Comparison of ENCODE assay signal across 13 mouse cellular contexts in genomic region chrX:73911588-73911987, GRCm38 (mm10). TPM values are rescaled to one million over a fixed set of nuclear protein-coding genes. Genes with fewer than 3 reads are reported as not detected.
DNase-seq lines count a peak whose midpoint lies in the region; ATAC-seq and TF ChIP-seq lines count a peak whose summit lies in the region.
"Had no signal": no experiment of that assay in that cellular context is flagged by ENCODE, and none has a peak within 500 bp of the region (broad histone marks: within the 10 kb centered on the region; RNA-seq: fewer than 3 reads in every experiment).

No protein-coding gene starts in this region.

- peak overlapping the region; percentile 30; the same call in 1 of the 2 replicates for H3K4me2 ChIP-seq in embryonic facial prominence, embryonic 12.5 days (replicated peaks)
- H3K4me2 ChIP-seq in liver, embryonic 16.5 days (ENCODE audit: low read depth, low read length), result peak overlapping the region; percentile 69; the same call in 1 of the 2 replicates
- H3K4me2 ChIP-seq in hindbrain, embryonic 16.5 days (ENCODE audit: low read length), result no peak overlapping the region

- H3K9ac ChIP-seq in embryonic facial prominence, embryonic 12.5 days, result no peak overlapping the region
- H3K9ac ChIP-seq in liver, embryonic 16.5 days (ENCODE audit: low read depth, low read length), result no peak overlapping the region
- no peak overlapping the region for H3K9ac ChIP-seq in hindbrain, embryonic 16.5 days (ENCODE audit: low read depth, low read length)
- H3K9ac ChIP-seq: hindbrain, embryonic 15.5 days; neural tube, embryonic 12.5 days had no signal

- H3K9me3 ChIP-seq in embryonic facial prominence, embryonic 12.5 days, result no peaks in the 10 kb centered on the region
- H3K9me3 ChIP-seq in embryonic facial prominence, embryonic 10.5 days, result no peaks in the 10 kb centered on the region
- no peaks in the 10 kb centered on the region for H3K9me3 ChIP-seq in G1E (replicated peaks)
- H3K9me3 ChIP-seq in liver, embryonic 16.5 days (replicated peaks; ENCODE audit: control insufficient read depth, low read length), result no peaks in the 10 kb centered on the region
- no peaks in the 10 kb centered on the region for H3K9me3 ChIP-seq in hindbrain, embryonic 16.5 days (ENCODE audit: control insufficient read depth, low read length)
- H3K9me3 ChIP-seq: hindbrain, embryonic 15.5 days; limb, embryonic 10.5 days; neural tube, embryonic 12.5 days had no signal

- H3K36me3 ChIP-seq in embryonic facial prominence, embryonic 12.5 days, result no peaks in the 10 kb centered on the region
- peaks cover 3% of the 10 kb centered on the region; the same call in 1 of the 2 replicates for H3K36me3 ChIP-seq in embryonic facial prominence, embryonic 10.5 days (replicated peaks)
- H3K36me3 ChIP-seq in G1E (replicated peaks), result peaks cover 22% of the 10 kb centered on the region
- no peaks in the 10 kb centered on the region for H3K36me3 ChIP-seq in liver, embryonic 16.5 days (ENCODE audit: control insufficient read depth, insufficient read depth)
- H3K36me3 ChIP-seq in hindbrain, embryonic 16.5 days (ENCODE audit: control insufficient read depth, insufficient read depth, low read length), result no peaks in the 10 kb centered on the region
- H3K36me3 ChIP-seq: hindbrain, embryonic 15.5 days; neural tube, embryonic 12.5 days had no signal

- no peak overlapping the region for H3K27ac ChIP-seq in embryonic facial prominence, embryonic 12.5 days
- no peak overlapping the region for H3K27ac ChIP-seq in embryonic facial prominence, embryonic 10.5 days (replicated peaks)
- H3K27ac ChIP-seq in liver, embryonic 16.5 days (ENCODE audit: low read length), result peak overlapping the region; percentile 70
- no peak overlapping the region for H3K27ac ChIP-seq in hindbrain, embryonic 16.5 days (ENCODE audit: low read depth, low read length)
- H3K27ac ChIP-seq: hindbrain, embryonic 15.5 days; limb, embryonic 10.5 days; neural tube, embryonic 12.5 days had no signal

- no peak overlapping the region for H3K4me3 ChIP-seq in embryonic facial prominence, embryonic 12.5 days
- no peak overlapping the region for H3K4me3 ChIP-seq in embryonic facial prominence, embryonic 10.5 days
- H3K4me3 ChIP-seq in G1E (ENCODE audit: low read depth, low read length), result no peak overlapping the region; the same call in 1 of the 2 replicates
- H3K4me3 ChIP-seq in liver, embryonic 16.5 days (ENCODE audit: low read depth, low read length), result peak overlapping the region; percentile 50; the same call in 1 of the 2 replicates
- no peak overlapping the region for H3K4me3 ChIP-seq in hindbrain, embryonic 16.5 days (ENCODE audit: low read length)
- H3K4me3 ChIP-seq: hindbrain, embryonic 15.5 days; neural tube, embryonic 12.5 days had no signal

- 0 out of 2 replicates have a peak, but pooled peaks cover 5% of the 10 kb centered on the region for H3K27me3 ChIP-seq in embryonic facial prominence, embryonic 12.5 days
- peaks cover 15% of the 10 kb centered on the region for H3K27me3 ChIP-seq in embryonic facial prominence, embryonic 10.5 days (replicated peaks; ENCODE audit: low read depth, poor library complexity, severe bottlenecking)
- H3K27me3 ChIP-seq in G1E (ENCODE audit: insufficient read depth, low read length), result no peaks in the 10 kb centered on the region
- no peaks in the 10 kb centered on the region for H3K27me3 ChIP-seq in liver, embryonic 16.5 days (ENCODE audit: control insufficient read depth, insufficient read depth, low read depth, low read length)
- no peaks in the 10 kb centered on the region for H3K27me3 ChIP-seq in hindbrain, embryonic 16.5 days (replicated peaks; ENCODE audit: control insufficient read depth, insufficient read depth, low read length)
- H3K27me3 ChIP-seq: hindbrain, embryonic 15.5 days; neural tube, embryonic 12.5 days had no signal

- no peak for DNase-seq in embryonic facial prominence, embryonic 10.5 days (ENCODE audit: low spot score)
- peak; percentile 47 for DNase-seq in G1E (ENCODE audit: low spot score)
- peak; percentile 11 to 20 for DNase-seq in spleen, postnatal 14 days (ENCODE audit: low spot score in 2 of 2)
- DNase-seq in urinary bladder, adult 2 months (ENCODE audit: low spot score), result no peak
- DNase-seq in cerebellum, adult 18-20 months, result no peak
- DNase-seq: cerebellum, postnatal 14 days had no signal

- no peaks in the 10 kb centered on the region for H3K4me1 ChIP-seq in embryonic facial prominence, embryonic 12.5 days
- H3K4me1 ChIP-seq in embryonic facial prominence, embryonic 10.5 days, result peaks cover 7% of the 10 kb centered on the region
- H3K4me1 ChIP-seq in G1E (ENCODE audit: insufficient read depth, low read depth, low read length), result peaks cover 35% of the 10 kb centered on the region
- peaks cover 14% of the 10 kb centered on the region for H3K4me1 ChIP-seq in liver, embryonic 16.5 days (ENCODE audit: control insufficient read depth, low read depth, low read length)
- H3K4me1 ChIP-seq in hindbrain, embryonic 16.5 days (ENCODE audit: control insufficient read depth, insufficient read depth, low read depth, low read length), result peaks cover 2% of the 10 kb centered on the region; the same call in 1 of the 2 replicates
- H3K4me1 ChIP-seq: neural tube, embryonic 12.5 days had no signal

- WGBS in embryonic facial prominence, embryonic 12.5 days, result 70% methylated on average over 2 of the region's 2 CpGs
- WGBS in embryonic facial prominence, embryonic 10.5 days, result 82% methylated on average over 2 of the region's 2 CpGs
- WGBS in liver, embryonic 16.5 days (ENCODE audit: insufficient replicate concordance), result 47% methylated on average over 2 of the region's 2 CpGs
- 85% methylated on average over 2 of the region's 2 CpGs for WGBS in hindbrain, embryonic 16.5 days

- TF ChIP-seq CTCF in G1E (IDR thresholded peaks at IDR 0.05; ENCODE audit: low read depth, low read length), result no peak

- ATAC-seq in embryonic facial prominence, embryonic 12.5 days (ENCODE audit: insufficient number of reproducible peaks, insufficient read depth, low FRiP score, low TSS enrichment), result no peak
- ATAC-seq in G1E (ENCODE audit: extremely low read depth, insufficient number of reproducible peaks, low FRiP score, poor library complexity, severe bottlenecking), result no peak
- ATAC-seq in liver, embryonic 16.5 days (ENCODE audit: low read depth), result no peak
- ATAC-seq in hindbrain, embryonic 16.5 days, result no peak

RNA-seq across cellular contexts. Expression of gene Arhgap4, which starts 10.1 kb away (rescaled TPM):
- 2.7 and 3.0 TPM in 2 replicates for polyA plus RNA-seq in embryonic facial prominence, embryonic 12.5 days (2016; fragmentation: Nextera tagmentation; extraction: Ambion mirVana)
- 2.1 and 2.6 TPM in 2 replicates for polyA plus RNA-seq in embryonic facial prominence, embryonic 10.5 days (2016; fragmentation: Nextera tagmentation; extraction: Ambion mirVana)
- total RNA-seq in G1E (2014; fragmentation: Nextera tagmentation), result 5.0 and 5.1 TPM in 2 replicates
- 2.1 and 3.8 TPM in 2 replicates for total RNA-seq in G1E (2017)
- 1.5 and 1.7 TPM in 2 replicates for polyA plus RNA-seq in G1E (2012)
- 6.6 and 7.7 TPM in 2 replicates for polyA plus RNA-seq in liver, embryonic 16.5 days (2015; fragmentation: Nextera tagmentation; extraction: Ambion mirVana)
- 6.0 and 8.4 TPM in 2 replicates for polyA plus RNA-seq in urinary bladder, adult 2 months (2012; rRNA removed)
- polyA plus RNA-seq in hindbrain, embryonic 16.5 days (2015; fragmentation: Nextera tagmentation; extraction: Ambion mirVana), result 2.7 TPM in 2 replicates

RNA-seq across cellular contexts. Expression of gene Naa10, which starts 10.2 kb away (rescaled TPM):
- 136 and 147 TPM in 2 replicates for polyA plus RNA-seq in embryonic facial prominence, embryonic 12.5 days (2016; fragmentation: Nextera tagmentation; extraction: Ambion mirVana)
- polyA plus RNA-seq in embryonic facial prominence, embryonic 10.5 days (2016; fragmentation: Nextera tagmentation; extraction: Ambion mirVana), result 169 and 181 TPM in 2 replicates
- total RNA-seq in G1E (2014; fragmentation: Nextera tagmentation) (55.9 and 61.9 TPM in 2 replicates), G1E (2017) (85.4 and 105 TPM in 2 replicates)
- polyA plus RNA-seq in G1E (2012), result 171 and 192 TPM in 2 replicates
- polyA plus RNA-seq in liver, embryonic 16.5 days (2015; fragmentation: Nextera tagmentation; extraction: Ambion mirVana), result 69.0 and 70.6 TPM in 2 replicates
- polyA plus RNA-seq in urinary bladder, adult 2 months (2012; rRNA removed), result 86.8 and 92.2 TPM in 2 replicates
- polyA plus RNA-seq in hindbrain, embryonic 16.5 days (2015; fragmentation: Nextera tagmentation; extraction: Ambion mirVana), result 89.5 and 92.9 TPM in 2 replicates

RNA-seq across cellular contexts. Expression of gene L1cam, which starts 15.7 kb away (rescaled TPM):
- 5.9 and 7.2 TPM in 2 replicates for polyA plus RNA-seq in embryonic facial prominence, embryonic 12.5 days (2016; fragmentation: Nextera tagmentation; extraction: Ambion mirVana)
- polyA plus RNA-seq in embryonic facial prominence, embryonic 10.5 days (2016; fragmentation: Nextera tagmentation; extraction: Ambion mirVana), result 8.0 and 8.2 TPM in 2 replicates
- total RNA-seq in G1E (2014; fragmentation: Nextera tagmentation) (not detected in 2 replicates), G1E (2017) (0.05 TPM in 1 of 2 replicates, not detected in the other)
- 0.05 TPM in 1 of 2 replicates, not detected in the other for polyA plus RNA-seq in G1E (2012)
- 0.16 and 0.35 TPM in 2 replicates for polyA plus RNA-seq in liver, embryonic 16.5 days (2015; fragmentation: Nextera tagmentation; extraction: Ambion mirVana)
- polyA plus RNA-seq in urinary bladder, adult 2 months (2012; rRNA removed), result 24.9 and 32.0 TPM in 2 replicates
- 109 and 139 TPM in 2 replicates for polyA plus RNA-seq in hindbrain, embryonic 16.5 days (2015; fragmentation: Nextera tagmentation; extraction: Ambion mirVana)

RNA-seq across cellular contexts. Expression of gene Renbp, which starts 19.1 kb away (rescaled TPM):
- polyA plus RNA-seq in embryonic facial prominence, embryonic 12.5 days (2016; fragmentation: Nextera tagmentation; extraction: Ambion mirVana), result 19.7 and 24.7 TPM in 2 replicates
- polyA plus RNA-seq in embryonic facial prominence, embryonic 10.5 days (2016; fragmentation: Nextera tagmentation; extraction: Ambion mirVana), result 22.4 and 23.3 TPM in 2 replicates
- total RNA-seq in G1E (2014; fragmentation: Nextera tagmentation), result 39.2 and 42.7 TPM in 2 replicates
- 196 and 201 TPM in 2 replicates for total RNA-seq in G1E (2017)
- polyA plus RNA-seq in G1E (2012), result 80.1 and 139 TPM in 2 replicates
- polyA plus RNA-seq in liver, embryonic 16.5 days (2015; fragmentation: Nextera tagmentation; extraction: Ambion mirVana), result 21.3 and 24.6 TPM in 2 replicates
- polyA plus RNA-seq in urinary bladder, adult 2 months (2012; rRNA removed), result 35.0 and 36.8 TPM in 2 replicates
- 15.2 and 16.8 TPM in 2 replicates for polyA plus RNA-seq in hindbrain, embryonic 16.5 days (2015; fragmentation: Nextera tagmentation; extraction: Ambion mirVana)

RNA-seq across cellular contexts. Expression of gene Avpr2, which starts 19.7 kb away (rescaled TPM):
- polyA plus RNA-seq in embryonic facial prominence, embryonic 12.5 days (2016; fragmentation: Nextera tagmentation; extraction: Ambion mirVana), result 0.10 and 0.14 TPM in 2 replicates
- 0.05 and 0.07 TPM in 2 replicates for polyA plus RNA-seq in embryonic facial prominence, embryonic 10.5 days (2016; fragmentation: Nextera tagmentation; extraction: Ambion mirVana)
- total RNA-seq in G1E (2014; fragmentation: Nextera tagmentation) (not detected in 2 replicates), G1E (2017) (not detected in 2 replicates)
- polyA plus RNA-seq in G1E (2012), result not detected in 2 replicates
- polyA plus RNA-seq in liver, embryonic 16.5 days (2015; fragmentation: Nextera tagmentation; extraction: Ambion mirVana), result 0.08 and 0.25 TPM in 2 replicates
- not detected in 2 replicates for polyA plus RNA-seq in urinary bladder, adult 2 months (2012; rRNA removed)
- 0.11 and 0.20 TPM in 2 replicates for polyA plus RNA-seq in hindbrain, embryonic 16.5 days (2015; fragmentation: Nextera tagmentation; extraction: Ambion mirVana)
- polyA plus RNA-seq: testis, adult 2 months had no signal

Comparison
In these comparisons a context has a peak if more than half of its experiments do, and no peak if none do; other contexts are left out.
1. DNase-seq: peak in G1E (single experiment) and spleen, postnatal 14 days (2 of 2); none in embryonic facial prominence, embryonic 10.5 days (single experiment), urinary bladder, adult 2 months (single experiment) and cerebellum, adult 18-20 months (0 of 2).